Mouse (Mus musculus) naive thymus-derived CD4-positive, alpha-beta T cell, adult 2 months (primary cell): ENCODE data around the gene Srbd1.

Experiments
- DNase-seq: peaks from one replicate; pipeline ENCODE4 v3.0.0-alpha.2; 2011; ENCODE audit warnings: low read depth

Srbd1 gene

GRCm38 (mm10) chr17:85982271-85982670 is 162.7 kb downstream of the Srbd1 start:
- no peak for DNase-seq

- no peak for DNase-seq
Observed at GRCm38 (mm10) chr17:85981869-85982268, 163.1 kb downstream of the Srbd1 start.

- DNase-seq, result no peak
Observed at GRCm38 (mm10) chr17:85978876-85979275, 166.1 kb downstream of the Srbd1 start.

- DNase-seq, result no peak
Observed at GRCm38 (mm10) chr17:85975077-85975476, 169.9 kb downstream of the Srbd1 start.

- DNase-seq, result no peak
Observed at GRCm38 (mm10) chr17:85974591-85974990, 170.4 kb downstream of the Srbd1 start.

GRCm38 (mm10) chr17:85971120-85971519 is 173.9 kb downstream of the Srbd1 start:
- no peak for DNase-seq

GRCm38 (mm10) chr17:85961653-85962052 is 183.3 kb downstream of the Srbd1 start:
- DNase-seq, result no peak

- DNase-seq, result no peak
Observed at GRCm38 (mm10) chr17:85951771-85952170, 193.2 kb downstream of the Srbd1 start.

GRCm38 (mm10) chr17:85949919-85950505 is 195.0 kb downstream of the Srbd1 start:
- DNase-seq, result no peak

GRCm38 (mm10) chr17:85948911-85949909 is 195.8 kb downstream of the Srbd1 start:
- DNase-seq, result no peak

- DNase-seq, result no peak
Observed at GRCm38 (mm10) chr17:85944726-85945125, 200.2 kb downstream of the Srbd1 start.

GRCm38 (mm10) chr17:85943994-85944640 is 200.9 kb downstream of the Srbd1 start:
- DNase-seq, result no peak

GRCm38 (mm10) chr17:85943551-85943981 is 201.4 kb downstream of the Srbd1 start:
- DNase-seq, result no peak

GRCm38 (mm10) chr17:85943071-85943470 is 201.9 kb downstream of the Srbd1 start:
- no peak for DNase-seq

- no peak for DNase-seq
Observed at GRCm38 (mm10) chr17:85942123-85942522, 202.9 kb downstream of the Srbd1 start.

- DNase-seq, result no peak
Observed at GRCm38 (mm10) chr17:85941141-85941738, 203.7 kb downstream of the Srbd1 start.

GRCm38 (mm10) chr17:85937131-85937530 is 207.8 kb downstream of the Srbd1 start:
- DNase-seq, result no peak

GRCm38 (mm10) chr17:85935268-85935667 is 209.7 kb downstream of the Srbd1 start:
- no peak for DNase-seq
